Mouse (Mus musculus): ENCODE measurements at regions not wholly inside any gene's neighbourhood (a gene's known extent, or its start where the extent isn't known, plus 50 kb on each side); places are given as distances from the start of the nearest gene placed in this dataset.

GRCm38 (mm10) chr16:75104894-75105293, 481.0 kb downstream of the Lipi start:
- Histone ChIP-seq H3K36me3 (ENCODE audit: insufficient read depth, low read length) (no peaks in the 10 kb centered on the region), H3K9ac (replicated peaks; ENCODE audit: low read length) (no peak overlapping the region), H3K9me3 (ENCODE audit: low read length) (no peaks in the 10 kb centered on the region), H3K4me3 (ENCODE audit: low read length) (no peak overlapping the region), H3K4me2 (replicated peaks; ENCODE audit: low read depth, low read length) (no peak overlapping the region), H3K27ac (ENCODE audit: low read length) (no peak overlapping the region), H3K27me3 (ENCODE audit: insufficient read depth, low read length) (no peaks in the 10 kb centered on the region), H3K4me1 (ENCODE audit: insufficient read depth, low read length) (no peaks in the 10 kb centered on the region)
- WGBS = 34% methylated on average over 6 of the region's 6 CpGs
- no peak for ATAC-seq (ENCODE audit: low FRiP score, low TSS enrichment)

GRCm38 (mm10) chr16:75093163-75093562, 492.7 kb downstream of the Lipi start:
- Histone ChIP-seq H3K4me3 (ENCODE audit: low read length) (peak overlapping the region; percentile 15; the same call in 1 of the 2 replicates), H3K36me3 (ENCODE audit: insufficient read depth, low read length) (no peaks in the 10 kb centered on the region), H3K27me3 (ENCODE audit: insufficient read depth, low read length) (no peaks in the 10 kb centered on the region), H3K27ac (ENCODE audit: low read length) (no peak overlapping the region), H3K4me2 (replicated peaks; ENCODE audit: low read depth, low read length) (no peak overlapping the region), H3K4me1 (ENCODE audit: insufficient read depth, low read length) (no peaks in the 10 kb centered on the region), H3K9me3 (ENCODE audit: low read length) (no peaks in the 10 kb centered on the region), H3K9ac (replicated peaks; ENCODE audit: low read length) (no peak overlapping the region)
- WGBS = 44% methylated on average over 6 of the region's 6 CpGs
- ATAC-seq (ENCODE audit: low FRiP score, low TSS enrichment) = no peak

- no peak for ATAC-seq (ENCODE audit: low FRiP score, low TSS enrichment)
Measured at GRCm38 (mm10) chr16:75092471-75093130, 493.3 kb downstream of the Lipi start.

GRCm38 (mm10) chr16:75091931-75092330, 493.9 kb downstream of the Lipi start:
- Histone ChIP-seq H3K27ac (ENCODE audit: low read length) (no peak overlapping the region), H3K4me3 (ENCODE audit: low read length) (no peak overlapping the region), H3K36me3 (ENCODE audit: insufficient read depth, low read length) (no peaks in the 10 kb centered on the region), H3K9me3 (ENCODE audit: low read length) (no peaks in the 10 kb centered on the region), H3K27me3 (ENCODE audit: insufficient read depth, low read length) (no peaks in the 10 kb centered on the region), H3K4me2 (replicated peaks; ENCODE audit: low read depth, low read length) (peak overlapping the region; percentile 44; the same call in 1 of the 2 replicates), H3K9ac (replicated peaks; ENCODE audit: low read length) (no peak overlapping the region), H3K4me1 (ENCODE audit: insufficient read depth, low read length) (no peaks in the 10 kb centered on the region)
- WGBS = 42% methylated on average over 2 of the region's 2 CpGs
- no peak for ATAC-seq (ENCODE audit: low FRiP score, low TSS enrichment)

More at GRCm38 (mm10) chr16:75092471-75093130, 493.3 kb downstream of the Lipi start:
- no peaks in the 10 kb centered on the region for H3K4me1 ChIP-seq (ENCODE audit: insufficient read depth, low read length)
- 5% methylated on average over 12 of the region's 12 CpGs for WGBS
- no peaks in the 10 kb centered on the region for H3K9me3 ChIP-seq (ENCODE audit: low read length)
- H3K4me2 ChIP-seq (replicated peaks; ENCODE audit: low read depth, low read length) = peak overlapping the region; percentile 44
- H3K9ac ChIP-seq (replicated peaks; ENCODE audit: low read length) = no peak overlapping the region
- H3K27ac ChIP-seq (ENCODE audit: low read length) = no peak overlapping the region
- no peaks in the 10 kb centered on the region for H3K27me3 ChIP-seq (ENCODE audit: insufficient read depth, low read length)
- peak overlapping the region; percentile 15; the same call in 1 of the 2 replicates for H3K4me3 ChIP-seq (ENCODE audit: low read length)
- no peaks in the 10 kb centered on the region for H3K36me3 ChIP-seq (ENCODE audit: insufficient read depth, low read length)

DNA sequence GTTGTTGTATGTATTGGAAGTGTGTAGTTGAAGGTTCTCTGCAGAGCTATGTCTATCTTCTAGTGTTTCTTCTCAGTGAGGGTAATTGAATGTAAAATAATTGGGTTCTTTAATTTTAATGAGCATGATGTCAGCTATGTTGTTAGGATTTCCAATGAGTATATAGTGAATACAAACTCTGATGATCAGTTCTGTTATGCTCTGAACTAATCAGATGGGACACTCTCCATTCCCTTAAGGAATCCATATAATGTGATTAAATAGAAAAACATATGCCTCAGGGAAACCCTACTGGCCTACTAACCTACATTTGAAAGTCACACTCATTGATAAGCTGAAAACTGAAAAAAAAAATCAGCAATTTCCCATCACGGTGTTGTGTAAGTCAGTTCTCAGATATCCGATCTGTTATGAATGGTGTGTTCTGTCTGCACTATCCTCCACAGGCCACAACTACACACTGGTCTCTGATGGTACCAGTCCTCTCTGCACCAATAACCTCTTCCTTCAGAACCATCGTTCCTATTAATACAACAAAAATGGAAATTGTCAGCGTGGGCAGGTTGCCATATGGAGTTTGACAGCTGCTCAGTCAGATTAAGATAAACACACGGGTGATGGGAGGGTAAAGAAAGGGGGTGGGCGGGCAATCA, 496.4 kb downstream of the Lipi start:
- Histone ChIP-seq H3K36me3 (ENCODE audit: insufficient read depth, low read length) (no peaks in the 10 kb centered on the region), H3K9me3 (ENCODE audit: low read length) (no peaks in the 10 kb centered on the region), H3K9ac (replicated peaks; ENCODE audit: low read length) (no peak overlapping the region), H3K4me1 (ENCODE audit: insufficient read depth, low read length) (no peaks in the 10 kb centered on the region), H3K27ac (ENCODE audit: low read length) (no peak overlapping the region), H3K4me3 (ENCODE audit: low read length) (no peak overlapping the region), H3K4me2 (replicated peaks; ENCODE audit: low read depth, low read length) (no peak overlapping the region), H3K27me3 (ENCODE audit: insufficient read depth, low read length) (no peaks in the 10 kb centered on the region)
- no peak for ATAC-seq (ENCODE audit: low FRiP score, low TSS enrichment)
- WGBS = 82% methylated on average over 6 of the region's 6 CpGs

DNA sequence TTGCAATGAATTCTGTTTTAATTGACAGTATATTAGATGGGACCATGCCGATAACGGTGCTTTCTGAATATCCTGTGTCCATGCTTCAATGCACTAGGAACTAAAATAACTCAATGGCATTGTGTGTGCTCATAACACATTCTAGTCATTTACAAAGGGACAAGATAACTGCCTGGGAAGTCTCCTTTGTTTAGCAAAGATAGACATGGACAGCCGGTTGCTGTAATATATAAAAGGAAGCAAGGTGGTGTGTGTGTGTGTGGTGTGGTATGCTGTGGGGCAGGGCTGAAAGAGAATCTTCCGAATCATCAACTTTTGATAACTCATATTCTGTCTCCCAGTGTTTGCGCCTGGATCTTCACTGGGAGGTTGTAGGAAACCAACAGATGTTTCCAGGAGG, 497.2 kb downstream of the Lipi start:
- Histone ChIP-seq H3K9ac (replicated peaks; ENCODE audit: low read length) (no peak overlapping the region), H3K36me3 (ENCODE audit: insufficient read depth, low read length) (no peaks in the 10 kb centered on the region), H3K4me2 (replicated peaks; ENCODE audit: low read depth, low read length) (no peak overlapping the region), H3K9me3 (ENCODE audit: low read length) (no peaks in the 10 kb centered on the region), H3K27me3 (ENCODE audit: insufficient read depth, low read length) (no peaks in the 10 kb centered on the region), H3K4me1 (ENCODE audit: insufficient read depth, low read length) (no peaks in the 10 kb centered on the region), H3K4me3 (ENCODE audit: low read length) (no peak overlapping the region), H3K27ac (ENCODE audit: low read length) (no peak overlapping the region)
- WGBS = 88% methylated on average over 5 of the region's 5 CpGs
- ATAC-seq (ENCODE audit: low FRiP score, low TSS enrichment) = no peak

- Histone ChIP-seq H3K4me2 (replicated peaks; ENCODE audit: low read depth, low read length) (no peak overlapping the region), H3K4me1 (ENCODE audit: insufficient read depth, low read length) (no peaks in the 10 kb centered on the region), H3K9me3 (ENCODE audit: low read length) (no peaks in the 10 kb centered on the region), H3K27ac (ENCODE audit: low read length) (no peak overlapping the region), H3K36me3 (ENCODE audit: insufficient read depth, low read length) (no peaks in the 10 kb centered on the region), H3K27me3 (ENCODE audit: insufficient read depth, low read length) (no peaks in the 10 kb centered on the region), H3K4me3 (ENCODE audit: low read length) (no peak overlapping the region), H3K9ac (replicated peaks; ENCODE audit: low read length) (no peak overlapping the region)
- no peak for ATAC-seq (ENCODE audit: low FRiP score, low TSS enrichment)
- 83% methylated on average over 5 of the region's 5 CpGs for WGBS
Measured at GRCm38 (mm10) chr16:75065281-75065680, 520.6 kb downstream of the Lipi start.

- no peak for ATAC-seq (ENCODE audit: low FRiP score, low TSS enrichment)
- Histone ChIP-seq H3K4me2 (replicated peaks; ENCODE audit: low read depth, low read length) (no peak overlapping the region), H3K9ac (replicated peaks; ENCODE audit: low read length) (no peak overlapping the region), H3K9me3 (ENCODE audit: low read length) (no peaks in the 10 kb centered on the region), H3K27me3 (ENCODE audit: insufficient read depth, low read length) (no peaks in the 10 kb centered on the region), H3K36me3 (ENCODE audit: insufficient read depth, low read length) (no peaks in the 10 kb centered on the region), H3K4me1 (ENCODE audit: insufficient read depth, low read length) (no peaks in the 10 kb centered on the region), H3K4me3 (ENCODE audit: low read length) (no peak overlapping the region), H3K27ac (ENCODE audit: low read length) (no peak overlapping the region)
Measured at GRCm38 (mm10) chr16:75052953-75053352, 532.9 kb downstream of the Lipi start.

GRCm38 (mm10) chr16:75045969-75046368, 539.9 kb downstream of the Lipi start:
- Histone ChIP-seq H3K36me3 (ENCODE audit: insufficient read depth, low read length) (no peaks in the 10 kb centered on the region), H3K27me3 (ENCODE audit: insufficient read depth, low read length) (no peaks in the 10 kb centered on the region), H3K9ac (replicated peaks; ENCODE audit: low read length) (no peak overlapping the region), H3K4me2 (replicated peaks; ENCODE audit: low read depth, low read length) (no peak overlapping the region), H3K4me1 (ENCODE audit: insufficient read depth, low read length) (no peaks in the 10 kb centered on the region), H3K27ac (ENCODE audit: low read length) (no peak overlapping the region), H3K4me3 (ENCODE audit: low read length) (no peak overlapping the region), H3K9me3 (ENCODE audit: low read length) (no peaks in the 10 kb centered on the region)
- 81% methylated on average over 2 of the region's 2 CpGs for WGBS
- ATAC-seq (ENCODE audit: low FRiP score, low TSS enrichment) = no peak
